Mouse (Mus musculus) kidney, embryonic 14.5 days (tissue): ENCODE results near the gene Tsnax. TPM values are rescaled to one million over a fixed set of nuclear protein-coding genes. Genes with fewer than 3 reads are reported as not detected.
A peak's percentile ranks its signal among the peaks of the same experiment; 100 is the strongest.

Experiments used
- ATAC-seq: fragments of 200-750 bp; cut with Nextera tagmentation; 2 replicates; pipeline ENCODE4 v1.8.0; 2017; ENCODE audit warnings: moderate number of reproducible peaks, mild to moderate bottlenecking, moderate TSS enrichment, moderate library complexity; ENCODE audit not compliant: low FRiP score, low TSS enrichment
- H3K27ac ChIP-seq: fragments of 300-500 bp; sonication (generic); 2 replicates; pipeline ENCODE4 v1.5.1; 2014; ENCODE audit warnings: low read depth, mild to moderate bottlenecking, low read length, moderate library complexity, mixed read lengths
- H3K27me3 ChIP-seq: fragments of 300-500 bp; sonication (generic); 2 replicates; pipeline ENCODE4 v1.6.1; 2014; ENCODE audit warnings: mild to moderate bottlenecking, low read length; ENCODE audit not compliant: control insufficient read depth, insufficient read depth
- H3K36me3 ChIP-seq: fragments of 300-500 bp; sonication (generic); 2 replicates; pipeline ENCODE4 v1.6.1; 2014; ENCODE audit warnings: low read length, mixed read lengths; ENCODE audit not compliant: control insufficient read depth, insufficient read depth
- H3K4me1 ChIP-seq: fragments of 300-500 bp; sonication (generic); 2 replicates; pipeline ENCODE4 v1.6.1; 2014; ENCODE audit warnings: low read length, mixed read lengths; ENCODE audit not compliant: control insufficient read depth, insufficient read depth
- H3K4me2 ChIP-seq: fragments of 300-500 bp; sonication (generic); replicated peaks from 2 replicates; pipeline ENCODE4 v1.6.1; 2014; ENCODE audit warnings: low read depth, mild to moderate bottlenecking, low read length
- H3K4me3 ChIP-seq: fragments of 300-500 bp; sonication (generic); 2 replicates; pipeline ENCODE4 v1.5.1; 2014; ENCODE audit warnings: mild to moderate bottlenecking, low read length
- H3K9ac ChIP-seq: fragments of 300-500 bp; sonication (generic); 2 replicates; pipeline ENCODE4 v1.6.1; 2014; ENCODE audit warnings: low read depth, mild to moderate bottlenecking, low read length, moderate library complexity
- H3K9me3 ChIP-seq: fragments of 300-500 bp; sonication (generic); 2 replicates; pipeline ENCODE4 v1.6.1; 2016; ENCODE audit warnings: low read length; ENCODE audit not compliant: control insufficient read depth
- WGBS: fragments of 180-500 bp; shearing (Covaris S2); extraction: QIAGEN DNeasy Blood & Tissue Kit; methylation state at CpG from one replicate; pipeline ENCODE4 v1.1.7; 2014; 5-methylcytosine and 5-hydroxymethylcytosine counted together
- polyA plus RNA-seq: library from polyadenylated mRNA; unstranded; fragments of >200 nt; fragmentation: Nextera tagmentation; extraction: Ambion mirVana; gene quantifications from 2 replicates; pipeline ENCODE4 v1.2.1, GENCODE M21; 2014

Tsnax gene
- polyA plus RNA-seq, 1 experiment from 2014 or later, result 128 TPM

DNA sequence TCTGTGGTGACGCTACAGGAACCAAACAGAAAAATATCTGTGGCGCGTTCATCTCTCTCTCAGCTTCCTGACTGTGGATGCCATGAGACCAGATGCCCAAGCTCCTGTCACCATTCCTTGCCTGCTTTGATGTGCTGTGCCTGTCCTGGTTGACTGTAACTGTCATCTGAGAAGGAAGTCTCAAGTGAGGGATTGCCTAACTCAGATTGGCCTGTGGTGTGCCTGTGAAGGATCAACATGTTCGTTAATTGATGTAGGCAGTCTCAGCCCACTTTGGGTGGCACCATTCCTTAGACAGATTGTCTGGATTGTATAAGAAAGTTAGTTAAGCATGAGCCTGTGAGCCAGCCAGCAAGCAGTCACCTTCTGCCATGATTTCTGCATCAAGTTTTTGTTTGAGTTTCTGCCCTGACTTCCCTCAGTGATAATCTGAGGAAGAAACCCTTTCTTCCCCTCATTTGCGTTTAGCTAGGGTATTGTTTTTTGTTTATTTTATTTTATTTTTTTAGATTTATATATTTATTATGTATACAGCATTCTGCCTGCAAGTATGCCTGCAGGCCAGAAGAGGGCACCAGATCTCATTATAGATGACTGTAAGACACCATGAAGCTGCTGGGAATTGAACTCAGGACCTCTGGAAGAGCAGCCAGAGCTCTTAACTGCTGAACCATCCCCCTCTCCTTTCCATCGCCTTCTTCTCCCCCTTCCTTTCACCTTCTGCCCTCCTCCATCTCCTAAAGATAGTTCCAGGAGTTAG, 55.5 kb downstream of the Tsnax start:
- no peaks in the 10 kb centered on the region for H3K36me3 ChIP-seq
- no peaks in the 10 kb centered on the region for H3K27me3 ChIP-seq
- no peak overlapping the region for H3K9ac ChIP-seq
- no peak overlapping the region for H3K4me3 ChIP-seq
- no peaks in the 10 kb centered on the region for H3K9me3 ChIP-seq
- peaks cover 5% of the 10 kb centered on the region; the same call in 1 of the 2 replicates for H3K4me1 ChIP-seq
- WGBS, result 87% methylated on average over 6 of the region's 6 CpGs
- H3K4me2 ChIP-seq, result no peak overlapping the region
- peak overlapping the region; percentile 71; the same call in 1 of the 2 replicates for H3K27ac ChIP-seq
- ATAC-seq, result no peak

DNA sequence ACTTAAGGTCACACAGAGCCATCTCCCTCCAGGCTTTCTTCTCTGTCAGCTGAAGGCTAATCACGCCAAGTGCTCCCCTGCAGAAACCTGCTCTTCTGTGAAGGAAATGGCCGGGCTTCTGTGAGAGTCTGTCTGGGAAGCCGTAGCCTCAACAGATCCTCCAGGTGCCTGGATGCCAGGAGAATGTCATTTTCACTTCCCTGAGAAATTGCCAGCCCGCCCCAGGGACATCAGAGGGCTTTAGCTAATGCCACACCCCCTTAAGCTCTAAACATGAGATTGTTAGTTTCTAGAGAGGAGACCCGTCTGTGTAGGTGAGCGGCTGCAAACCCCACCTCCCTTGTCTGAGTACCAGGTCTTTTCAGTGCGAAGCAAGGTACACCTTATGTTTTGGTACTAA, 56.5 kb downstream of the Tsnax start:
- Histone ChIP-seq H3K9ac (no peak overlapping the region), H3K27ac (no peak overlapping the region), H3K4me3 (no peak overlapping the region), H3K4me1 (peaks cover 5% of the 10 kb centered on the region; the same call in 1 of the 2 replicates), H3K36me3 (no peaks in the 10 kb centered on the region), H3K4me2 (no peak overlapping the region), H3K9me3 (no peaks in the 10 kb centered on the region), H3K27me3 (no peaks in the 10 kb centered on the region)
- WGBS, result 66% methylated on average over 7 of the region's 7 CpGs
- ATAC-seq, result no peak

DNA sequence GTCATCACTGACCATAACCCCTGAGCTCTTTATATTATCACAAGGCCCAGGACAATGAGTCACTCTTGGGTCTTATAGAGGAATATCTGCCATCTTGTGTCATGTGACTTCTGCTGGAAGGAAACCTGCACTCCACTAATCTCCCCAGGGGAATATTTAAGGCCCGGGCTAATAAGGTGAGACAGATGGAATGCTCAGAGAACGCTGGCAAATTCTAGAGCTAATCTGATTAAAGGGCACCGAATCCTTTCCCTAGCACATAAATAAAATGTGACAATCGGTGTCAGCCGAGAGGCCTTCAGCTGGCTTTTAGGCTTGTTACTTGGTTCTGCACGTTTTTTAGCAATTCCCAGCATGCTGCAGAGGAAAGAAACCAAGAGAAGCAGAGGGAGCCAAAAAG, 56.9 kb downstream of the Tsnax start:
- no peak overlapping the region for H3K9ac ChIP-seq
- H3K27ac ChIP-seq, result no peak overlapping the region
- no peaks in the 10 kb centered on the region for H3K36me3 ChIP-seq
- H3K4me2 ChIP-seq, result no peak overlapping the region
- H3K27me3 ChIP-seq, result no peaks in the 10 kb centered on the region
- no peak for ATAC-seq
- no peak overlapping the region for H3K4me3 ChIP-seq
- H3K4me1 ChIP-seq, result peaks cover 5% of the 10 kb centered on the region; the same call in 1 of the 2 replicates
- WGBS, result 55% methylated on average over 6 of the region's 6 CpGs
- no peaks in the 10 kb centered on the region for H3K9me3 ChIP-seq

DNA sequence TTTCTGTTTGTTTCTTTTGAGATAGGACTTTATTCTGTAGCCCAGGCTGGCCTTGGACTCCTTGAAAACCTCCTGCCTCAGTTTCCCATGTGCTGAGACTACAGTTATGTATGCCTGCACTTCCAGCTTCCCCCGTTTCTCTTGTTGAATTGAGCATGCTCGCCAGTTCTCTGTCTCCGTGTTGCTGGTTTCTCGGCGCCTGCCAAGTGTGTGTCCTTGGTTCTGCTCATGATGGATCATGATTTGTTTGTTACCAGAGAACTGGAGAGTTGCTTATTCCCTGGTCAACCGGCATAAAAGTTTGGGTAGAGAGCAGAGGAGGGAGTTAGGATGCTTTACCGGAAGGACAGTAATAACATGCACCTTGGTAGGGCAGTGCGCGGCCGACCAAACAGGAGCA, 61.3 kb downstream of the Tsnax start:
- no peak overlapping the region for H3K4me3 ChIP-seq
- H3K27me3 ChIP-seq, result no peaks in the 10 kb centered on the region
- 95% methylated on average over 10 of the region's 10 CpGs for WGBS
- no peaks in the 10 kb centered on the region for H3K9me3 ChIP-seq
- no peak overlapping the region for H3K9ac ChIP-seq
- no peak overlapping the region for H3K4me2 ChIP-seq
- no peaks in the 10 kb centered on the region for H3K4me1 ChIP-seq
- no peak overlapping the region for H3K27ac ChIP-seq
- ATAC-seq, result no peak
- no peaks in the 10 kb centered on the region for H3K36me3 ChIP-seq

DNA sequence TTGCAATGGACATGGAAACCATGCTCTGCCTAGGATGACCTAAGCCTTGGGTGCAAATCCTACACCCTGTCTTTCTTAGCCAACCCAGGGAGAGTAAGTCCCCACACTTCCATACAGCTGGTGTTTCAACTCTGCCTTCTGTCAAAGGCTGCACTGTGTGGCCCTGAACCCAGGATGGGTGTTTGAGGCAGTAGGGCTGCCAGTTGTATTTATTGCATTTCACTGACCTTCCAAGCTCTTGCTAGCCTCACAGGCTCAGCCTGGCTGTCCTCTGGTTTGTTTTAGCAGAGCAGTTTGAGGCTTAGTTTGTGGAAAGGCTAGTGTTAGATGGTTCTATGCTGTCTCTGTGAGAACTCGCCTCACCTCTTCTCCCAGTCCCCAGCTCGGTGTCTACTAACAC, 61.8 kb downstream of the Tsnax start:
- no peak overlapping the region for H3K9ac ChIP-seq
- H3K27ac ChIP-seq, result no peak overlapping the region
- H3K4me3 ChIP-seq, result no peak overlapping the region
- H3K9me3 ChIP-seq, result no peaks in the 10 kb centered on the region
- H3K4me2 ChIP-seq, result no peak overlapping the region
- no peak for ATAC-seq
- H3K4me1 ChIP-seq, result no peaks in the 10 kb centered on the region
- H3K27me3 ChIP-seq, result no peaks in the 10 kb centered on the region
- no peaks in the 10 kb centered on the region for H3K36me3 ChIP-seq
- WGBS, result 82% methylated on average over 2 of the region's 2 CpGs

DNA sequence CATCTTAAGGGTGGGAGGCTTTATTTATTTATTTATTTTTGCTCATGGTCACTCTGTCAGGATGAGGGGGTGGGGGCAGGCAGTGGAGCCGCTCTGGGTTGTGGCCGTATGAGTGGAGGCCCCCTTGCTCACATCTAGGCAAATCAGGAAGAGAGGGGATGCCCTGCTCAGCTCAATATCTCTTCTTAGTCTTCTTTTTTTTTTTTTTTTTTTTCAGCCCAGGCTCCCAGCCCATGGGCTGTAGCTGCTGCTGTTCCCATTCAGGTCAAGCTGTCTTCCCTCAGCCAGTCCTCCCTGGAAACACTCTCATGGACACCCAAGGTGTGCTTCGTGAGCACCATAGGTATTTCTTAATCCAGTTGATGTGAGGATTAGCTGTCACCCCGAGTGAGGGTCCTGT, 62.6 kb downstream of the Tsnax start:
- WGBS, result 72% methylated on average over 4 of the region's 4 CpGs

DNA sequence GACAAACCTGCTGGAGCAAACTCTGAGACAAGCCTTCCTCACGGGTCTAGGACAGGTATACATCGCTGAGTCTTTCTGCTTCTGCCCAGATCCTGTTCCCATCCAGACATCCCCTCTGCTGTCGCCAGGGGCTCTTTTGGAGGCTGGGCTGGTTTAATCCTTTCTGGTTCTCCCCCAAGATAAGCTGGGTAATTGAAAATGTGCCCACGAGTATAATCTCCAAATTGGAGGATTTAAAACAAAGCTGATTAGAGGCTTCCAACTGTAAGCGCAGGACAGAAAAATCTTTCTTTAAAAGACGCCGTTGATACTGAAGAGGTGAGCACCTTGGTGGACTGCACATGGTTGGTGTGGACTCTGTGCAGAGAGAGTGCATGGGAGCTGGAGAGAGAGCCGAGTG, 64.5 kb downstream of the Tsnax start:
- H3K27me3 ChIP-seq, result no peaks in the 10 kb centered on the region
- no peak overlapping the region for H3K4me2 ChIP-seq
- H3K9ac ChIP-seq, result no peak overlapping the region
- H3K27ac ChIP-seq, result no peak overlapping the region
- no peak for ATAC-seq
- WGBS, result 86% methylated on average over 8 of the region's 8 CpGs
- H3K36me3 ChIP-seq, result no peaks in the 10 kb centered on the region
- no peaks in the 10 kb centered on the region for H3K4me1 ChIP-seq
- H3K4me3 ChIP-seq, result no peak overlapping the region
- H3K9me3 ChIP-seq, result no peaks in the 10 kb centered on the region

More for the DNA sequence above, 62.6 kb downstream of the Tsnax start:
- ATAC-seq, result no peak
- H3K36me3 ChIP-seq, result no peaks in the 10 kb centered on the region
- H3K4me1 ChIP-seq, result no peaks in the 10 kb centered on the region
- H3K9ac ChIP-seq, result no peak overlapping the region
- H3K27ac ChIP-seq, result no peak overlapping the region
- H3K4me3 ChIP-seq, result no peak overlapping the region
- no peaks in the 10 kb centered on the region for H3K9me3 ChIP-seq
- no peak overlapping the region for H3K4me2 ChIP-seq
- no peaks in the 10 kb centered on the region for H3K27me3 ChIP-seq

DNA sequence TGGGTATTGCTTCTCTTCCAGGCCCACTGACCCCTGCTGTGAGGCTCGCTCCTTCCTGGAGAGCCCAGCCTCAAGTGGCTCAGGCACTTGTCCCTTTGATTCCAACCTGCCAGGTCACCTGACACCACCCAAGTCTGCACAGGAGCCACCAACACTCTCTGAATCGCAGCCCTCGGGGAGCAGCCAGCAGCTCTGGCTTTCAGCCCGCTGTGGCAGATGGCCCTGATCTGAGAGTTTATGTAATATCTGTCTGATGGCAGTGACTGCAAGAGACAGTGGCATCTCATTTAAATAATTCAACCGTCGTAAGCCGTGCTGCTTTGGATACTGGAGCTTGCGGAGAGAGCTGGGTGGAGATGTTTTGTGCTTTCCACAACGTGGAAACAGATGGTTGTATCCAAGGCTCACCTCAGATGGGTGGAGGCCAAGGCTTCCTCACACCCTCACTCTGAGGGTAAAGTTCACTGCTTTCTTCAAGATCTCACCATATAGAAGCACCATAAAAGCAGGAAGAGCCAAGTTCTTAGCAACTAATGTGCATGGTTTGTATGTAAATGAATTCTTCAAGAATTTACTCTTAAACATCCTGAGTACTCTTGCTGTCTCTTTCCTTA, 66.1 kb downstream of the Tsnax start:
- H3K4me2 ChIP-seq, result no peak overlapping the region

More for the DNA sequence above, 66.1 kb downstream of the Tsnax start:
- Histone ChIP-seq H3K36me3 (no peaks in the 10 kb centered on the region), H3K4me3 (no peak overlapping the region), H3K9ac (no peak overlapping the region), H3K4me1 (peaks cover 7% of the 10 kb centered on the region; the same call in 1 of the 2 replicates), H3K27ac (no peak overlapping the region), H3K27me3 (no peaks in the 10 kb centered on the region), H3K9me3 (no peaks in the 10 kb centered on the region)
- WGBS, result 54% methylated on average over 9 of the region's 9 CpGs
- ATAC-seq, result peak; percentile 26; the same call in 1 of the 2 replicates
